Mouse (Mus musculus): Measurements from ENCODE around the gene Tgfbr1. TPM values are rescaled to one million over a fixed set of nuclear protein-coding genes. Genes with fewer than 3 reads are reported as not detected.

Tgfbr1 gene
- polyA plus RNA-seq, 1 experiment, result 15.1 TPM

DNA sequence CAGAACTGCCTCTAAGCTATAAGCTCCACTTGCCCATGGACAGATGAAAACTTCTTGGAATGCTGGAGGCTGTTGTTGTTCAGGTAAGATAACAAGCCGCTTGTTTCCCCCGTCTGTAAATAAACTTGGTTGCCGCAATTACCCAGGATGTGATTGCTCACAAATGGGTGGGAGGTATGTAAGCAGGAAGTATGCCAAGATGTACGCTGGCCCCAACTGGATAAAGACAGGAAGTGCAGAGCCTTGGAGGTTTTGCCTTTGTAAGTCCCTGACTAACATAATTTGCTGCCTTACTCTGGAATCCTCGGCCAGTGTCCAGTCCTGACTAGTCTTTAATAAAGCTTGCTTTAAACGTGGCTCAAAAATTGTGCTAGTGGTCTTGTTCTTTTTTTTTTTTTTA, 77.5 kb downstream of the Tgfbr1 start:
- Histone ChIP-seq H3K4me3 (ENCODE audit: insufficient read depth, low read length) (no peak overlapping the region), H3K27ac (ENCODE audit: insufficient read depth, low read length) (no peak overlapping the region), H3K4me1 (ENCODE audit: control insufficient read depth, insufficient read depth, low read length) (no peaks in the 10 kb centered on the region)
- TF ChIP-seq CTCF (IDR thresholded peaks at IDR 0.05; ENCODE audit: extremely low read depth, insufficient read depth, low read length), result no peak
- TF ChIP-seq POLR2A (IDR thresholded peaks at IDR 0.05; ENCODE audit: extremely low read depth, insufficient read depth, low read length), result no peak

DNA sequence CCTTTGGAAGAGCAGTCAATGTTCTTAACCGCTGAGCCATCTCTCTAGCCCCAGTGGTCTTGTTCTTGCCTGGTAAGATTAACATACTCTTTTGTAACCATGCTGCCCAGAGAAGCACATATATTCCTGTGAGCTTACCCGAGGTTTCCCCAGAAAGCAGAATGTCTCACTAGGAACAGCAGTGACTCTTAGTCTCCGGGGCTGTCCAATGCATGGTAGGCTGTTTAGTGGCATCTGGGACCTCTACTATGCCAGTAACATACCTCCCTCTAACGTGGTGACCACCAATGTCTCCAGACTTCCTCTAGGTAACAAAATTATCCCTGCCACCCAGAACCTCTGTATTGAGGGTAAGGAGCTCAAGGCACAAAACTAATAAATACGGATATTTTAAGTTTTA, 78.1 kb downstream of the Tgfbr1 start:
- Histone ChIP-seq H3K4me1 (ENCODE audit: control insufficient read depth, insufficient read depth, low read length) (no peaks in the 10 kb centered on the region), H3K27ac (ENCODE audit: insufficient read depth, low read length) (no peak overlapping the region), H3K4me3 (ENCODE audit: insufficient read depth, low read length) (no peak overlapping the region)
- no peak for TF ChIP-seq POLR2A (IDR thresholded peaks at IDR 0.05; ENCODE audit: extremely low read depth, insufficient read depth, low read length)
- TF ChIP-seq CTCF (IDR thresholded peaks at IDR 0.05; ENCODE audit: extremely low read depth, insufficient read depth, low read length), result no peak

DNA sequence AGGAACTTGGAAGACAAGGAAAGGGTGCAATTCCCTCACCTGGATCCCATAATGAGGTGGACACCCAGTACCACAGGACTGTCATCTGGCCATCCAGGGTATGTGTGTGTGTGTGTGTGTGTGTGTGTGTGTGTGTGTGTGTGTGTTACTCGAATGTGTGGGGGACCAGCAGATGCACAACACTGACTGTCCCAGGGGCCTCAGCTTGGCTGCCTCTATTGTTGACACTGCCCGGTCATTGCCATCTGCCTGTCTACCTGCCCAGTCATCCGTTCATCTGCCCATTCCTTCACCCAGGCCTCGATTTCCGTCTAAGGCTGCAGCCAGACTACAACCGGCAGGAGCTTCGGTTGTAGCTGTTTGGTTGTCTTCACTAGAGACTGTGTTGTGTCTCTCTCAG, 79.7 kb downstream of the Tgfbr1 start:
- TF ChIP-seq POLR2A (IDR thresholded peaks at IDR 0.05; ENCODE audit: extremely low read depth, insufficient read depth, low read length), result no peak
- no peak for TF ChIP-seq CTCF (IDR thresholded peaks at IDR 0.05; ENCODE audit: extremely low read depth, insufficient read depth, low read length)
- no peak overlapping the region for H3K4me3 ChIP-seq (ENCODE audit: insufficient read depth, low read length)
- H3K27ac ChIP-seq (ENCODE audit: insufficient read depth, low read length), result no peak overlapping the region
- H3K4me1 ChIP-seq (ENCODE audit: control insufficient read depth, insufficient read depth, low read length), result no peaks in the 10 kb centered on the region

DNA sequence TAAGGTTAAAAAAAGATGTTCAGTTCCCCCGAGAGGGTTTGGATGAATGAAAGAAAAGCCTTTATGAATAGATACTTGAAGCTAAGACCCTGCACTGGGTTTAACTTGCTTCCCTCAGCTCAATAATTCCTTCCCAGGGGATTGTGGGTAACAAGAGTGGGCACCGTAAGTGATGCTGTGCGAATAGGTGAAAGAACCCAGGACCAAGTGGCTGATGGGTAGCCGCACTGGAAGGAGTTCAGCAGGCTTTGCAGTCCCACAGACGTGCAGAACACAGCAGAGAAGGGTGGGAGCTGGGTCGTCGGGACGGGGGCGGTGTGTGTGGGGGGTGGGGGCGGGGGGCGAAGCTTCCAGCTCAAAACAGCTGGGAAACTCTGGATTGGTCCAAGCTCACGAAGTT, 82.1 kb downstream of the Tgfbr1 start:
- Histone ChIP-seq H3K4me1 (ENCODE audit: control insufficient read depth, insufficient read depth, low read length) (no peaks in the 10 kb centered on the region), H3K27ac (ENCODE audit: insufficient read depth, low read length) (no peak overlapping the region), H3K4me3 (ENCODE audit: insufficient read depth, low read length) (no peak overlapping the region)
- TF ChIP-seq POLR2A (IDR thresholded peaks at IDR 0.05; ENCODE audit: extremely low read depth, insufficient read depth, low read length) (no peak), CTCF (IDR thresholded peaks at IDR 0.05; ENCODE audit: extremely low read depth, insufficient read depth, low read length) (no peak)

DNA sequence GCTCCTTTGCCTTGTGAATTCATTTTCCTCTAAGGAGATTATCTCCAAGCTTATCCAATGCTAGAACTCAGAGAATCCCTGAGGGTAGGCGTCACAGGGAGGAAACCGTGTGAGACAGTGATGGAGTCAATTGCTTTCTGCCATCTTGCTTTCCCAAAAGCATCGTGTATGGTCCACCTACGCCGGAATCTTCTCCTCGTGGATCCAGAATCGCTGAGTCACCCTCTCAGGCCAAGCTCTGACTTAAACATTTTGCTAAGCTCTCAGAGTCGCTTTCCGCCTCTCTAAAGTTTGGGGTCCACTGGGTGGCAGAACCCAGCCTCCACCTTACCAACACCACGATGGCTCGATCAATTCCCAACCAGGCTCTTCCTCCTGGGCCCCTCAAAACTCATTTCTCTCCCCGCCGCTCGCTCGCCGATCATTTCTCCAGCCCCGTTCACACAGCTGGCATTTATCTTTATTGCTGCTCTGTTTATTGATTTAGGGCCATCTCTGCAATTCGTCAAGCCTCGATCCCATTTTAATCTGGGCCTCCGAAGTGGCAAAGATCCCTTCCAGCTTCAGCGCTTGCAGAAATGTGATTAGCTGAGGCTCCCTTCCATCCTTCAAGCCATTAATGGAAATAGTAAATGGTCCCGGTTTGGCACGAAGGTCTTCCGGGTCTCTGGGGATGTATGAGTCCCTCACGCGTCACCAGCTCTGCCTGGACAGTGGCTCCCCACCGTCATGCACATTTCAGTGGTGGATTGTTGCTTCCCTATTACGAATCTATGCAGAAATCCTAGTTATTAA, 82.7 kb downstream of the Tgfbr1 start:
- TF ChIP-seq POLR2A (IDR thresholded peaks at IDR 0.05; ENCODE audit: extremely low read depth, insufficient read depth, low read length), result no peak
- TF ChIP-seq CTCF (IDR thresholded peaks at IDR 0.05; ENCODE audit: extremely low read depth, insufficient read depth, low read length), result no peak
- Histone ChIP-seq H3K27ac (ENCODE audit: insufficient read depth, low read length) (no peak overlapping the region), H3K4me3 (ENCODE audit: insufficient read depth, low read length) (no peak overlapping the region), H3K4me1 (ENCODE audit: control insufficient read depth, insufficient read depth, low read length) (no peaks in the 10 kb centered on the region)

DNA sequence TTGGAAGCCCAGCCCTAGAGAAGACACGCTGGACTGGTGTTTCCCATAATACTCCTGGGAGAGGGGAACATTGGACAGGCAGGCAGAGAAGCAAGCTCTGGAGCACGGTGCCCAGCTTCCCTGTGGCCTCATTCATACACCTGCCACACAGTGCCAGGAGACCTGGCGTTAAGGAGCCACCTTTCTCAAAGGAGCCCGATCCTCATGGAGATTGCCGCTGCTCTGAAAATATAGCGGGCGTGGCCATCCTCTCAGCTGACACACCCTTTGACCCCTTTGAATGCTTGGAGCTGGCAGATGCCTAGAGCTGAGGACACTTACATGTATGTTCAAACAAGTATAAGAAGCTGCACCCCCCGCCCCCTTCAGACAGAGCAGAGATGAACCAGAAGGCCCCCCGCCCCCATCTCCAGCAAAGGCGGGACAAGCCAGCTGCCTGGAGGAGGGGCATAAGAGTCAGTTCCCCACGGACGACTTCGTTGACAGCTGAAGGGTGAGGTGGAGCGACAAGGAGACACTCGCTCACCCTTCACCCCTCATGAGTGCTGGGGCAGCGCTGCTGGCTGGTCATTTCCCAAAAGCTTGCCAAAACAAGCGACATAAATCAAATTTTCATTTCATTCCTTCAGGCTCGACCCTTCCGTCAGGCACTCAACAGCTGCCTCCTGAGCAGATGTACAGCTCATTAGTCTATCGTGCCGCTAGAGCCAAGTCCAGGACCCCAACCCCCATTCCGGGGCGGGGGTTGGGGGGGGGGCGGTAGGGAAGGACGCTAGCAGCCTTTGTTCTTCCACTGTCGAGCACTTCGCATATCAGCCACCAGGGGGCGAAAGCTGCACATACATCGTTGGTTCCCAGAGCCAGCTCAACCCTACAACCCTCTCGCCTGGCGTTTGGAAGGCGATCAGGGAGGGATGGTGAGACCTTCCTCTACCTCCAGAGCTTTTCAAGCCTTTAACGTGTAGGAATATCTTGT, 84.6 kb downstream of the Tgfbr1 start:
- TF ChIP-seq CTCF (IDR thresholded peaks at IDR 0.05; ENCODE audit: extremely low read depth, insufficient read depth, low read length), result peak; percentile 94
- no peak for TF ChIP-seq POLR2A (IDR thresholded peaks at IDR 0.05; ENCODE audit: extremely low read depth, insufficient read depth, low read length)
- H3K27ac ChIP-seq (ENCODE audit: insufficient read depth, low read length), result no peak overlapping the region
- no peaks in the 10 kb centered on the region for H3K4me1 ChIP-seq (ENCODE audit: control insufficient read depth, insufficient read depth, low read length)
- H3K4me3 ChIP-seq (ENCODE audit: insufficient read depth, low read length), result peak overlapping the region; percentile 53

DNA sequence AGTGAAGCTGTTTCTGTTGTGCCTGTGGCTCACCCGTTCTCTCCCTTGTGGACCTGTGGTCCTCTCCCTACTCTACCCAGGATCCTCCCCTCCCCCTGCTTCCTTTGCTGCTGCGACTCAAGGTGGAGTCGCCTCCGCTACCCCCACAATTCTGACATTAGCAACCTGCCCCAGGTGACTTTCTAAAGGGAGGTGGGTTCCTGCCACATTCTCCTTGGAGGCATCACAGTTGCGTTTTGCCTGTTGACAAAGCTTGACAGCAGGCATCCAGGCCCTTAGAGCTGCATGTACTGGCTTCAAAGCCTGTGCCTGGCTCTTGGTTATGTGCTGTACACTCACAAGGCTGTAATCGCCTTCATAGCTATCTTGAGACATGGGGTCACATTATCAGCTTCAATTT, 85.9 kb downstream of the Tgfbr1 start:
- no peak overlapping the region for H3K27ac ChIP-seq (ENCODE audit: insufficient read depth, low read length)

DNA sequence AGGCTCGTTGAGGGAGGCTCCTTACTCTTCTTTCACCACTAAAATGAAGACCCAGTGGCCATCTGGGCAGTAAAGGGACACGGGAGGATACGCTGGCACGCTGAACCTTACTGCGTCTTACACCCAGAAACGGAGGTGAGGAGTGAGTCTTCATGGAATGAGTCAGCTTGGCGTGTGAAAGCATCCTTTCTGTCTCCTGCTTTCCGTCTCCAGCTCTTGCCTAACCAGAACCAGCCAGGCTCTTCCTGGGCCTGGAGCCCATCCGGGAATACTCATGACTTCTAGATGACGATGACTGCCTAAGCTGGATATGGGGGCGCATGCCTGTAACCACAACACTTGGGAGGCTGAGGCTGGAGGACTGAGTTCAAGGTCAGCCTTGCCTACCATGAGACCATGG, 87.9 kb downstream of the Tgfbr1 start:
- no peak overlapping the region for H3K4me3 ChIP-seq (ENCODE audit: insufficient read depth, low read length)
- no peak for TF ChIP-seq POLR2A (IDR thresholded peaks at IDR 0.05; ENCODE audit: extremely low read depth, insufficient read depth, low read length)
- TF ChIP-seq CTCF (IDR thresholded peaks at IDR 0.05; ENCODE audit: extremely low read depth, insufficient read depth, low read length), result no peak
- H3K27ac ChIP-seq (ENCODE audit: insufficient read depth, low read length), result no peak overlapping the region
- H3K4me1 ChIP-seq (ENCODE audit: control insufficient read depth, insufficient read depth, low read length), result no peaks in the 10 kb centered on the region

More for the DNA sequence above, 85.9 kb downstream of the Tgfbr1 start:
- no peaks in the 10 kb centered on the region for H3K4me1 ChIP-seq (ENCODE audit: control insufficient read depth, insufficient read depth, low read length)
- TF ChIP-seq POLR2A (IDR thresholded peaks at IDR 0.05; ENCODE audit: extremely low read depth, insufficient read depth, low read length) (no peak), CTCF (IDR thresholded peaks at IDR 0.05; ENCODE audit: extremely low read depth, insufficient read depth, low read length) (no peak)
- H3K4me3 ChIP-seq (ENCODE audit: insufficient read depth, low read length), result no peak overlapping the region

DNA sequence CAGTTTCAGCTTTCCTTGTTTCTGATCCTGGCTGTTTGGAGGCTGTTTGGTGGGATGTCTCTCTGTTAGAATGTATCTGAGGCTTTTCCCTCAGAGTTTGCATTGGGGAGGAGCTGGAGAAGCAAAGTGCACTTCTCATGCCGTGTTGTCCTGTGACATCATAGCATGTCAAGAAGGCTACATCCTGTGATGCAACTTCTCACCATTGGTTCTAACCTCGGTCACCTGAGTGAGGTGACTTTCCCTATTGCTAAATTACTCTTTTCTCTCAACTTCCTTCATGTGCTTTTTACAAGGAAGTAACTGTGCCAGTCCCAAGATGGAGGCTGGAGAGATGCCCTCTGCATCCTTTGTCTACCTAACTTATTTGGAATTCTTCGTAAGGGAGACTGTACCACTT, 95.5 kb downstream of the Tgfbr1 start:
- Histone ChIP-seq H3K27ac (ENCODE audit: insufficient read depth, low read length) (no peak overlapping the region), H3K4me1 (ENCODE audit: control insufficient read depth, insufficient read depth, low read length) (no peaks in the 10 kb centered on the region), H3K4me3 (ENCODE audit: insufficient read depth, low read length) (no peak overlapping the region)
- no peak for TF ChIP-seq CTCF (IDR thresholded peaks at IDR 0.05; ENCODE audit: extremely low read depth, insufficient read depth, low read length)
- TF ChIP-seq POLR2A (IDR thresholded peaks at IDR 0.05; ENCODE audit: extremely low read depth, insufficient read depth, low read length), result no peak

Data from cortical plate, adult 2 months (tissue).